Mouse (Mus musculus): ENCODE data around the gene Slc44a5.

DNA sequence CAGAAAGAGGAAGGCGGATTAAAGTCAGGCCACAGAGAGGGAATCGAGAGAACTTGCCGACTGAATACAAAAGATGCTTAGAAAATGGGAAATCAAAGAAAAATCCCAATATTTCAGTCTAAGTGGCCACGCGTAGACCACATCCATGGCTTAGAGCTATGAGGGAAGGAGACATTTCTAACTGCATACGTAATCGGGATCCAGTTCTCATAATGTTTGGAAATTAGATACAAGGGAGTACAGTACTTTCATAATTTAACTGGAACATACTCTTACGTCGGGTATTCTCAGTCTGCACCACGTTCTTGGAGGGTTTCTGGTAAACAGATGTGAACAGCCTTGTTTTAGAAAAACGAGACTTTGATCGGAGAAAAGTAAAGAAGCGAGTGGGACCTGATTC is 229.1 kb downstream of the Slc44a5 start:
- TF ChIP-seq CTCF (IDR thresholded peaks at IDR 0.05; ENCODE audit: low read depth, low read length) (no peak), POLR2A (IDR thresholded peaks at IDR 0.05; ENCODE audit: insufficient read depth, low read length) (no peak)

Measured in ES-Bruce4 (cell line).